Mouse (Mus musculus) neural tube, embryonic 14.5 days (tissue): ENCODE results near the gene Mrm3. TPM values are rescaled to one million over a fixed set of nuclear protein-coding genes. Genes with fewer than 3 reads are reported as not detected.

Source experiments
- ATAC-seq: fragments of 200-750 bp; cut with Nextera tagmentation; 2 replicates; pipeline ENCODE4 v1.8.0; 2017; ENCODE audit warnings: low read depth, mild to moderate bottlenecking, moderate TSS enrichment, moderate library complexity
- H3K27ac ChIP-seq: fragments of 300-500 bp; sonication (generic); 2 replicates; pipeline ENCODE4 v1.5.1; 2014; ENCODE audit warnings: low read depth, mild to moderate bottlenecking, control low read depth, low read length, moderate library complexity, mixed read lengths
- H3K27me3 ChIP-seq: fragments of 300-500 bp; sonication (generic); 2 replicates; pipeline ENCODE4 v1.6.1; 2014; ENCODE audit warnings: low read length; ENCODE audit not compliant: control insufficient read depth, insufficient read depth
- H3K36me3 ChIP-seq: fragments of 300-500 bp; sonication (generic); 2 replicates; pipeline ENCODE4 v1.6.1; 2014; ENCODE audit warnings: low read length, mixed read lengths; ENCODE audit not compliant: control insufficient read depth, insufficient read depth
- H3K4me1 ChIP-seq: fragments of 300-500 bp; sonication (generic); 2 replicates; pipeline ENCODE4 v1.6.1; 2014; ENCODE audit warnings: low read length; ENCODE audit not compliant: control insufficient read depth, insufficient read depth
- H3K4me2 ChIP-seq: fragments of 300-500 bp; sonication (generic); 2 replicates; pipeline ENCODE4 v1.6.1; 2014; ENCODE audit warnings: mild to moderate bottlenecking, low read depth, low read length, control low read depth
- H3K4me3 ChIP-seq: fragments of 300-500 bp; sonication (generic); 2 replicates; pipeline ENCODE4 v1.5.1; 2014; ENCODE audit warnings: low read depth, low read length, control low read depth, mixed read lengths
- H3K9ac ChIP-seq: fragments of 300-500 bp; sonication (generic); replicated peaks from 2 replicates; pipeline ENCODE4 v1.6.1; 2014; ENCODE audit warnings: low read depth, mild to moderate bottlenecking, control low read depth, low read length, mixed read lengths
- H3K9me3 ChIP-seq: fragments of 300-500 bp; sonication (generic); 2 replicates; pipeline ENCODE4 v1.6.1; 2016; ENCODE audit warnings: low read length; ENCODE audit not compliant: control insufficient read depth
- WGBS: fragments of 180-500 bp; shearing (Covaris S2); extraction: QIAGEN DNeasy Blood & Tissue Kit; methylation state at CpG from one replicate; pipeline ENCODE4 v1.1.7; 2014; 5-methylcytosine and 5-hydroxymethylcytosine counted together
- polyA plus RNA-seq: library from polyadenylated mRNA; unstranded; fragments of >200 nt; fragmentation: Nextera tagmentation; extraction: Ambion mirVana; gene quantifications from 2 replicates; pipeline ENCODE4 v1.2.1, GENCODE M21; 2014

Gene Mrm3
- polyA plus RNA-seq, 1 experiment from 2014 or later = 25.4 TPM

DNA sequence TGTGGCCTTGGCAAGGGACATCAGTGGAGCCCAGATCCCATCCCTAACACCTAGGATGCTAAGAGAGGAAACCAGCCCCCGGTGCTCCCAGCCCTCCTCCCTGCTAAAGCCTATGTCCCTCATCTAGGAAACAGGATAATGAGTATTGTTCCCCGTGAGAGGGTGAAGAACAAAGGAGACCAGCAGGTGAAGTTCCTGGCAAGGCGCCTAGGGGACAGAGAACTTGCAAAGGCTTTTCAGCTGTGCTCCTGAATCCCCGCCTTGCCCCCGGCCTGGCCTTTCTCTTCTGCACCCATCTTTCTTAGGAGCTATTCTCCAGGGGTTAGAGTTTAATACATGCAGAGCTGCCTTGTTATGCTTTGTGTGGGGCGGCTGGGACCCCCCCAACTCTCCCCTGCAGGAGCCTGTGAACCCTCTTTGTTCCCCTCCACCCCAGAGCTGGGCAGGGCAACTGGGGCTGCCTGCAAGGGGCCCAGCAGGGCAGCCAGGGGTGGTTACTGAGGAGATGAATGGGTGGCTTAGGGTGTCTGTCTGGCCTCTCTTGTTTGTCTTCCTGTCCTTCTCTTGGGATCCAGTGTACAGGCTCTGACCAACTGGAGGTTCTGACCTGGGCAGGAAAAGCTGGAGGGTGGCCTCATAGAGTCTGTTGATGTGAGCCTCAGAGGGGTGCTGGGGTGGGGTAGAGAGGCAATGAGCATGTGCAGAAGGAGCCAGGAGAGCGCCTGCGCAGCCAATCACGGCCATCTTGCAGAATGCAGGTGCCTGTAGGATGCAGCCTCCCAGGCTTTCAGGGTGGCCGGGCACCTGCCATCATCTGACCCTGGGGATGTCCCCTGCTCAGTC lies 16.9 kb downstream of the Mrm3 start:
- no peak overlapping the region for H3K4me3 ChIP-seq
- 0 out of 2 replicates have a peak overlapping the region, but pooled peaks have one; percentile 5 for H3K9ac ChIP-seq
- H3K36me3 ChIP-seq = peaks cover 4% of the 10 kb centered on the region; the same call in 1 of the 2 replicates
- no peak overlapping the region; the same call in 1 of the 2 replicates for H3K27ac ChIP-seq
- WGBS = 35% methylated on average over 10 of the region's 10 CpGs
- no peaks in the 10 kb centered on the region for H3K9me3 ChIP-seq
- H3K27me3 ChIP-seq = no peaks in the 10 kb centered on the region
- no peak overlapping the region for H3K4me2 ChIP-seq
- no peak; the same call in 1 of the 2 replicates for ATAC-seq
- peaks cover 23% of the 10 kb centered on the region for H3K4me1 ChIP-seq

- H3K4me3 ChIP-seq = no peak overlapping the region
- H3K9ac ChIP-seq = no peak overlapping the region
- H3K27me3 ChIP-seq = no peaks in the 10 kb centered on the region
- H3K36me3 ChIP-seq = peaks cover 4% of the 10 kb centered on the region; the same call in 1 of the 2 replicates
- H3K4me2 ChIP-seq = no peak overlapping the region
- ATAC-seq = no peak
- H3K4me1 ChIP-seq = peaks cover 23% of the 10 kb centered on the region
- H3K27ac ChIP-seq = no peak overlapping the region
- WGBS = 66% methylated on average over 12 of the region's 12 CpGs
- no peaks in the 10 kb centered on the region for H3K9me3 ChIP-seq
Observed at GRCm38 (mm10) chr11:76261224-76261623, 17.7 kb downstream of the Mrm3 start.

DNA sequence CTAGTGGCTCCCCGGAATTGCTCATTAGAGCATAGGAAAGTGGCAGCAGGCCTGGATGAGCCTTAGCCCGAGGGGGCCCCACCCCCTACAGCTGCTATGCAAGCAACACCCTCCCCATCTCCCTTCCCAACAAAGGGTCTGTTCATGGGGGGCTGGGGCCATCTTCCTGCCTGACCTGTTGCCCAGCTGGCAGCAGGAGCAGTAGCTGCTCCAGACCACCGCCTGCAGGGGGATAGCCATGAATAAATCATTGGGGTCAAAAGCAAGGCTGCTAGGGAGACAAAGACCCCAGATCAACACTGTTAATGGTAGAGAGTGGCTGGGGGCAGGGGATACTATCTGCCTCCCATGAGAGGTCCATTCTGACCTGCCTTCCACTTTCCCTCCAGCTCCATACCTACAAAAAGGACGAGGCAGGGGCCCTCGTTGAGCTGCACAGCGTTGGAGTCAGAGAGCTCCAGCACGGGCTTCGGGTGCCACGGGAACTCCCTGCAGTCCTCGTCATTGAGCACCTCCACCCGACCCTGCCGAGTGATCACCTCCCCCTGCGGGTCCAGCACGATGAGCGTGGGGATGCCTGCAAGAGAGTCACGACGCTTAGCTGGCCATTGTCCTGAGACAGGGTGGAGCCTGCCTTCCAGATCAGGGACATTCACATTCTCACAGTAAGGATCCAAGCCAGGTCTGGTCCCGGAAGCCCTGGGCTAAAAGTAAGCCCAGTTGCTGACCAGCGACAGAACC lies 19.3 kb downstream of the Mrm3 start:
- no peaks in the 10 kb centered on the region for H3K27me3 ChIP-seq
- 0 out of 2 replicates have a peak overlapping the region, but pooled peaks have one; percentile 16 for H3K27ac ChIP-seq
- peaks cover 34% of the 10 kb centered on the region for H3K4me1 ChIP-seq

DNA sequence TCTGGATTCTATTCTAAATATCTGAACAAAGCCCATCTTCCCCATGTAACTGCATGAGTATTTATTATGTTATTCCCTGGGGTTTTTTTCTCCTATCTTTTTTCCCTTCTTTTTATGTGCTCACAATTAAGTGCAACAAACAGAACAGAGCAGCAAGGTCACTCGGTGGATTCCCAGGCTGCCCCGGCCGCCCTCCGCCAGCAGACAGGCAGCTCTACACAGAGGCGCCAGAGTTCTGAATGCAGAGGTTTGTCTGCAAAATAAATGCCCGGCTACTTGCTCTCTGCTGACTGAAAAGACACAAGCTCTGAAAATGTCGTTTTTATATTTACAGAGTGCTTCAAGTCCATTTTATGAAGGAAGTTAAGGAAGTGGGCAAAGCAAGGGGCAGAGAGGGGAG lies 24.0 kb downstream of the Mrm3 start:
- Histone ChIP-seq H3K9me3 (no peaks in the 10 kb centered on the region), H3K4me1 (peaks cover 22% of the 10 kb centered on the region), H3K4me2 (no peak overlapping the region), H3K36me3 (no peaks in the 10 kb centered on the region), H3K4me3 (no peak overlapping the region), H3K27ac (peak overlapping the region; percentile 35; the same call in 1 of the 2 replicates), H3K27me3 (no peaks in the 10 kb centered on the region), H3K9ac (no peak overlapping the region)
- 0 out of 2 replicates have a peak, but pooled peaks have one; percentile 29 for ATAC-seq
- 22% methylated on average over 7 of the region's 7 CpGs for WGBS

More for the DNA sequence above, 19.3 kb downstream of the Mrm3 start:
- peak overlapping the region; percentile 15; the same call in 1 of the 2 replicates for H3K4me2 ChIP-seq
- no peaks in the 10 kb centered on the region for H3K9me3 ChIP-seq
- H3K36me3 ChIP-seq = peaks cover 4% of the 10 kb centered on the region; the same call in 1 of the 2 replicates
- H3K4me3 ChIP-seq = no peak overlapping the region
- 5% methylated on average over 19 of the region's 19 CpGs for WGBS
- 0 out of 2 replicates have a peak overlapping the region, but pooled peaks have one; percentile 18 for H3K9ac ChIP-seq
- peak; percentile 39; the same call in 1 of the 2 replicates for ATAC-seq

DNA sequence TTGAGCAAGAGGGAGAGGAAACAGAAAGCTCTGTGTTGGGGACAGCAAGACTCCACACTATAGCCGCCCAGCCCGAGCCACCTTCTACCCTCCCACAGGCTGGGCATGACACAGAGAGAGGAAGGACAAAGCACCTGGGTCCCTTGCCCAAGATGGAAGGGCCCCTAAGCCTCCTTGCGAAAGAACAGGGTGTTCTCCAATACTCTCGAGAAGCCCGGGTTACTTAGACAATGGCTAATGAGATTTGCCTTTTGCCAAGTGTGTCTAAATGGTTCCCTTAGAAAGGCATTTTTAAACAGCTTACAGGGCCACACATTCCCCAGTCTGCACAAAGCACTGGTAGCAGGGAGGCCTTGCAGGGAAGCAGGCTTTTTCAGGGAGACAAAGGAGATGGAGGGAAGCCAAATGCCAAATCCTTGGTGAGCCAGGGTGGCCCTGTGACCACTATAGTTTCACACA lies 24.5 kb downstream of the Mrm3 start:
- 6% methylated on average over 5 of the region's 5 CpGs for WGBS
- peak; percentile 76; the same call in 1 of the 2 replicates for ATAC-seq
- H3K27ac ChIP-seq = peak overlapping the region; percentile 58
- H3K4me2 ChIP-seq = no peak overlapping the region
- no peak overlapping the region for H3K4me3 ChIP-seq
- H3K9ac ChIP-seq = no peak overlapping the region
- H3K4me1 ChIP-seq = peaks cover 17% of the 10 kb centered on the region
- H3K36me3 ChIP-seq = no peaks in the 10 kb centered on the region
- H3K27me3 ChIP-seq = no peaks in the 10 kb centered on the region
- H3K9me3 ChIP-seq = no peaks in the 10 kb centered on the region

GRCm38 (mm10) chr11:76268521-76269065 lies 25.1 kb downstream of the Mrm3 start:
- Histone ChIP-seq H3K4me3 (no peak overlapping the region), H3K36me3 (no peaks in the 10 kb centered on the region), H3K9ac (no peak overlapping the region), H3K9me3 (no peaks in the 10 kb centered on the region), H3K4me2 (no peak overlapping the region), H3K27me3 (no peaks in the 10 kb centered on the region), H3K27ac (peak overlapping the region; percentile 58), H3K4me1 (peaks cover 12% of the 10 kb centered on the region; the same call in 1 of the 2 replicates)
- peak; percentile 29; the same call in 1 of the 2 replicates for ATAC-seq
- 58% methylated on average over 6 of the region's 6 CpGs for WGBS

DNA sequence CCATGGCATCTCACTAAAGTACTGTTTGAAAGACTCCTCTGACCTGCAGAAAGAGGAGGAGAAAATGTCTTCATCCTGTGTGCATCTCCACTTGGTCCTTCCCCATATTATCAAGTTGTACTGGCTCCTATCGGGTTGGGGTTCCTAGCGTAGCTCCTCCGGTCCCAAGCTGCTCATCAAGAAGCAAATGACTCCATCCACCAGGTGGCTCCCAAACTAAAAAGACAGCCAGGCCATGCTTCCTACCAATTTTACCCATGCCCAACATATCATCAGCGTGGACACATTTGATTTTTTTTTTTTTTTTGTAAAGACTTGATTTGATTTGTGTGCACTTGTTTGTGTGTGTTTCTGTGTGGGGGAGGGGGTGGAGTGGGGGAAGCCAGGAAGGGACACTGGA lies 28.9 kb downstream of the Mrm3 start:
- H3K9ac ChIP-seq = no peak overlapping the region
- H3K27me3 ChIP-seq = no peaks in the 10 kb centered on the region
- H3K9me3 ChIP-seq = no peaks in the 10 kb centered on the region
- no peak overlapping the region for H3K4me2 ChIP-seq
- no peaks in the 10 kb centered on the region for H3K36me3 ChIP-seq
- no peak for ATAC-seq
- no peak overlapping the region for H3K27ac ChIP-seq
- 79% methylated on average over 4 of the region's 4 CpGs for WGBS
- H3K4me1 ChIP-seq = 0 out of 2 replicates have a peak, but pooled peaks cover 2% of the 10 kb centered on the region
- no peak overlapping the region for H3K4me3 ChIP-seq

DNA sequence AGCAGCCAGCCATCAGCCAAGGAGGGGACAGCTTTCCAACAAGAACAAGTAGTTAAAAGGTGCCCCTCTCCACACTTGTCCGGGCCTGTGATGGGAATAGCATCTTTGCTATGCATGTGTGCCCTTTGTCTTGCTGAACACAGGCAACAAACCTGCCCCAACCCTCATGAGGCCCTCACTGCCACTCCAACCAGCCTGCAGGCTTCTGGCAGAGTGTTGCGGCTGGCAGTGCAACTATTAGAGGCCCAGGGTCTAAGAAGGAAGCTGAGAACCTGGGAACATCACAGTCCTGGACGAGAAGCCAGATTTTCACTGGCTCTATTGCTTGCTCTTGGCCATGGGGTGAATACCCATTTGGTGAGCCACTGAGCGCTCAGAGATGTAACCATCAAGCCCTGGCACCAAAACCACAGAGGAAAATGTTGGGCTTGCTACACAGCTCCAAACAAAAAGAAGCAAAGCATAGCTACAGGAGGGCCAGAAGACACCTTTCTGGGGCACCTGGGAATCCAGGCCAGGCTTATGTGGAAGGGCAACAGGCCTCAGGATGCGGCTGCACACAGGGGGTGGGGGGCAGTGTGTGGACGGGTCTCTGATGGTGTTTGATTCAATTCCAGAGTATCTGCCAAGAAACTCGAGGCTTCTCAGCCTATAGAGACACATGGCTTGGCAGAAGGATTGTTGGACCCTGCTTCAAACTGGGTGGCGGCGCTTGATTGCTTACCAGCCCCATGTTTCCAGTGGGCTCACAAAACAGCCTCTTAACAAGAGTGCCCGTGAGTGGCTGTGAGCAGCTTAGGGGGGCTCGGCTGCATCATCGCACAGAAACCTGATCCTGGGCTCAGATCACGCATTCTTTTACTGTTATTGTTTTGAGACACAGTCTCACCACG lies 35.7 kb downstream of the Mrm3 start:
- Histone ChIP-seq H3K9ac (no peak overlapping the region), H3K4me2 (no peak overlapping the region), H3K27ac (peak overlapping the region; percentile 34), H3K36me3 (no peaks in the 10 kb centered on the region), H3K4me3 (no peak overlapping the region), H3K27me3 (no peaks in the 10 kb centered on the region), H3K9me3 (no peaks in the 10 kb centered on the region), H3K4me1 (peaks cover 12% of the 10 kb centered on the region; the same call in 1 of the 2 replicates)
- no peak for ATAC-seq
- 61% methylated on average over 14 of the region's 14 CpGs for WGBS
